In genomic region chr1:84882066-84882532, GRCm38 (mm10) we compare ENCODE assay signal across 24 mouse cellular contexts. TPM values are rescaled to one million over a fixed set of nuclear protein-coding genes. Genes with fewer than 3 reads are reported as not detected.
A peak's percentile ranks its signal among the peaks of the same experiment; 100 is the strongest.
DNase-seq lines count a peak whose midpoint lies in the region; ATAC-seq and TF ChIP-seq lines count a peak whose summit lies in the region.
"Had no signal": no experiment of that assay in that cellular context is flagged by ENCODE, and none has a peak within 500 bp of the region (broad histone marks: within the 10 kb centered on the region; RNA-seq: fewer than 3 reads in every experiment).

No protein-coding gene starts in this region.

- no peak overlapping the region for H3K9ac ChIP-seq in hindbrain, embryonic 11.5 days (ENCODE audit: low read depth, low read length)
- H3K9ac ChIP-seq in hindbrain, embryonic 14.5 days, result no peak overlapping the region
- H3K9ac ChIP-seq in midbrain, embryonic 11.5 days (ENCODE audit: low read length), result no peak overlapping the region
- H3K9ac ChIP-seq: heart, embryonic 12.5 days; liver, embryonic 13.5 days; midbrain, embryonic 15.5 days; neural tube, embryonic 15.5 days had no signal

- H3K9me3 ChIP-seq in hindbrain, embryonic 11.5 days (ENCODE audit: control insufficient read depth, low read length), result no peaks in the 10 kb centered on the region
- no peaks in the 10 kb centered on the region for H3K9me3 ChIP-seq in hindbrain, embryonic 14.5 days (ENCODE audit: control insufficient read depth, low read length)
- H3K9me3 ChIP-seq in midbrain, embryonic 10.5 days (replicated peaks), result no peaks in the 10 kb centered on the region
- H3K9me3 ChIP-seq in midbrain, embryonic 11.5 days (ENCODE audit: control insufficient read depth, low read length), result no peaks in the 10 kb centered on the region
- no peaks in the 10 kb centered on the region for H3K9me3 ChIP-seq in embryonic facial prominence, embryonic 10.5 days
- H3K9me3 ChIP-seq: heart, embryonic 12.5 days; liver, embryonic 13.5 days; midbrain, embryonic 15.5 days; neural tube, embryonic 15.5 days had no signal

- H3K36me3 ChIP-seq in hindbrain, embryonic 11.5 days (ENCODE audit: control insufficient read depth, insufficient read depth, low read length), result no peaks in the 10 kb centered on the region
- no peaks in the 10 kb centered on the region for H3K36me3 ChIP-seq in hindbrain, embryonic 14.5 days (replicated peaks; ENCODE audit: control insufficient read depth, insufficient read depth)
- no peaks in the 10 kb centered on the region for H3K36me3 ChIP-seq in midbrain, embryonic 10.5 days
- no peaks in the 10 kb centered on the region for H3K36me3 ChIP-seq in midbrain, embryonic 11.5 days (ENCODE audit: control insufficient read depth, insufficient read depth, low read length)
- H3K36me3 ChIP-seq in embryonic facial prominence, embryonic 10.5 days (replicated peaks), result no peaks in the 10 kb centered on the region
- H3K36me3 ChIP-seq: forebrain, embryonic 10.5 days; heart, embryonic 12.5 days; liver, embryonic 13.5 days; midbrain, embryonic 15.5 days; neural tube, embryonic 15.5 days had no signal

- no peaks in the 10 kb centered on the region for H3K4me1 ChIP-seq in hindbrain, embryonic 11.5 days (replicated peaks; ENCODE audit: control insufficient read depth, insufficient read depth, low read length)
- H3K4me1 ChIP-seq in hindbrain, embryonic 14.5 days (replicated peaks; ENCODE audit: control insufficient read depth, insufficient read depth, low read length), result no peaks in the 10 kb centered on the region
- H3K4me1 ChIP-seq in midbrain, embryonic 10.5 days, result peaks cover 9% of the 10 kb centered on the region
- H3K4me1 ChIP-seq in midbrain, embryonic 11.5 days (ENCODE audit: control insufficient read depth, insufficient read depth, low read length), result no peaks in the 10 kb centered on the region
- peaks cover 17% of the 10 kb centered on the region for H3K4me1 ChIP-seq in olfactory bulb, adult 2 months (ENCODE audit: control insufficient read depth, insufficient read depth, low read length)
- H3K4me1 ChIP-seq in embryonic facial prominence, embryonic 10.5 days, result peaks cover 11% of the 10 kb centered on the region
- H3K4me1 ChIP-seq: heart, embryonic 12.5 days; liver, embryonic 13.5 days; midbrain, embryonic 15.5 days; neural tube, embryonic 15.5 days had no signal

- DNase-seq in hindbrain, embryonic 11.5 days (ENCODE audit: low spot score), result no peak
- no peak for DNase-seq in hindbrain, embryonic 14.5 days (ENCODE audit: low spot score)
- DNase-seq in midbrain, embryonic 10.5 days (ENCODE audit: low spot score), result no peak
- no peak for DNase-seq in midbrain, embryonic 11.5 days (ENCODE audit: low spot score, missing footprints)
- peak; percentile 79 for DNase-seq in ZHBTc4 (ENCODE audit: low read depth, low spot score)
- no peak for DNase-seq in embryonic facial prominence, embryonic 10.5 days (ENCODE audit: low spot score)
- DNase-seq in layer of hippocampus, adult 9-11 months, result no peak
- DNase-seq: cerebellum, adult 18-20 months; cerebellum, postnatal 36 days; gastrocnemius, postnatal 25 days; heart, postnatal 10 days; liver, embryonic 13.5 days; lung, adult 2 months; lung, postnatal 14 days; thymus, adult 2 months; thymus, postnatal 4 days had no signal

- H3K4me2 ChIP-seq in hindbrain, embryonic 11.5 days (replicated peaks; ENCODE audit: low read depth, low read length), result no peak overlapping the region
- no peak overlapping the region for H3K4me2 ChIP-seq in hindbrain, embryonic 14.5 days (replicated peaks)
- no peak overlapping the region for H3K4me2 ChIP-seq in midbrain, embryonic 11.5 days
- H3K4me2 ChIP-seq: heart, embryonic 12.5 days; liver, embryonic 13.5 days; midbrain, embryonic 15.5 days; neural tube, embryonic 15.5 days had no signal

- H3K27ac ChIP-seq in hindbrain, embryonic 11.5 days (ENCODE audit: low read depth, low read length), result no peak overlapping the region
- H3K27ac ChIP-seq in hindbrain, embryonic 14.5 days, result no peak overlapping the region
- H3K27ac ChIP-seq in midbrain, embryonic 10.5 days (replicated peaks), result 0 out of 2 replicates have a peak overlapping the region, but pooled peaks have one; percentile 46
- no peak overlapping the region for H3K27ac ChIP-seq in midbrain, embryonic 11.5 days (ENCODE audit: low read depth, low read length)
- peak overlapping the region; percentile 93 for H3K27ac ChIP-seq in olfactory bulb, adult 2 months (ENCODE audit: insufficient read depth, low read depth, low read length)
- no peak overlapping the region for H3K27ac ChIP-seq in embryonic facial prominence, embryonic 10.5 days (replicated peaks)
- H3K27ac ChIP-seq: liver, embryonic 13.5 days; midbrain, embryonic 15.5 days; neural tube, embryonic 15.5 days had no signal

- no peaks in the 10 kb centered on the region for H3K27me3 ChIP-seq in hindbrain, embryonic 11.5 days (ENCODE audit: control insufficient read depth, insufficient read depth, low read length)
- no peaks in the 10 kb centered on the region for H3K27me3 ChIP-seq in hindbrain, embryonic 14.5 days (ENCODE audit: control insufficient read depth, insufficient read depth, low read length)
- H3K27me3 ChIP-seq in midbrain, embryonic 10.5 days (ENCODE audit: low read depth, poor library complexity, severe bottlenecking), result no peaks in the 10 kb centered on the region
- H3K27me3 ChIP-seq in midbrain, embryonic 11.5 days (ENCODE audit: control insufficient read depth, insufficient read depth, low read length), result no peaks in the 10 kb centered on the region
- H3K27me3 ChIP-seq in embryonic facial prominence, embryonic 10.5 days (replicated peaks; ENCODE audit: low read depth, poor library complexity, severe bottlenecking), result no peaks in the 10 kb centered on the region
- H3K27me3 ChIP-seq: heart, embryonic 12.5 days; liver, embryonic 13.5 days; midbrain, embryonic 15.5 days; neural tube, embryonic 15.5 days had no signal

- TF ChIP-seq CTCF in olfactory bulb, adult 2 months (IDR thresholded peaks at IDR 0.05; ENCODE audit: insufficient read depth, low read depth, low read length), result no peak

- no peak overlapping the region for H3K4me3 ChIP-seq in hindbrain, embryonic 11.5 days (ENCODE audit: low read depth, low read length)
- no peak overlapping the region for H3K4me3 ChIP-seq in hindbrain, embryonic 14.5 days (replicated peaks; ENCODE audit: low read length)
- no peak overlapping the region for H3K4me3 ChIP-seq in midbrain, embryonic 10.5 days
- no peak overlapping the region for H3K4me3 ChIP-seq in midbrain, embryonic 11.5 days (ENCODE audit: low read depth, low read length)
- H3K4me3 ChIP-seq in olfactory bulb, adult 2 months (ENCODE audit: insufficient read depth, low read depth, low read length), result no peak overlapping the region
- no peak overlapping the region for H3K4me3 ChIP-seq in embryonic facial prominence, embryonic 10.5 days
- H3K4me3 ChIP-seq: forebrain, embryonic 10.5 days; heart, embryonic 12.5 days; liver, embryonic 13.5 days; midbrain, embryonic 15.5 days; neural tube, embryonic 15.5 days had no signal

- peak; percentile 47; the same call in 1 of the 2 replicates for ATAC-seq in hindbrain, embryonic 11.5 days (ENCODE audit: low FRiP score)
- ATAC-seq in hindbrain, embryonic 14.5 days (ENCODE audit: low FRiP score), result no peak
- ATAC-seq in midbrain, embryonic 11.5 days (ENCODE audit: low FRiP score), result no peak
- ATAC-seq: forebrain, embryonic 16.5 days; hindbrain, embryonic 16.5 days; intestine, embryonic 16.5 days; midbrain, embryonic 15.5 days had no signal

- 44% methylated on average over 2 of the region's 2 CpGs for WGBS in hindbrain, embryonic 11.5 days
- WGBS in hindbrain, embryonic 14.5 days, result 42% methylated on average over 2 of the region's 2 CpGs
- WGBS in midbrain, embryonic 10.5 days, result 28% methylated on average over 2 of the region's 2 CpGs
- 33% methylated on average over 2 of the region's 2 CpGs for WGBS in midbrain, embryonic 11.5 days
- 18% methylated on average over 2 of the region's 2 CpGs for WGBS in olfactory bulb, adult 2 months
- WGBS in embryonic facial prominence, embryonic 10.5 days, result 28% methylated on average over 2 of the region's 2 CpGs

- TF ChIP-seq POLR2A in olfactory bulb, adult 2 months (IDR thresholded peaks at IDR 0.05; ENCODE audit: insufficient read depth, low read depth, low read length), result no peak

RNA-seq across cellular contexts. Expression of gene Trip12, which starts 41.8 kb away (rescaled TPM):
- 92.1 and 105 TPM in 2 replicates for polyA plus RNA-seq in hindbrain, embryonic 11.5 days (2014; fragmentation: Nextera tagmentation; extraction: Ambion mirVana)
- polyA plus RNA-seq in hindbrain, embryonic 14.5 days (2014; fragmentation: Nextera tagmentation; extraction: Ambion mirVana), result 55.8 and 56.5 TPM in 2 replicates
- polyA plus RNA-seq in midbrain, embryonic 10.5 days (2016; fragmentation: Nextera tagmentation; extraction: Ambion mirVana), result 70.3 and 86.5 TPM in 2 replicates
- 99.4 and 107 TPM in 2 replicates for polyA plus RNA-seq in midbrain, embryonic 11.5 days (2014; fragmentation: Nextera tagmentation; extraction: Ambion mirVana)
- 151 TPM in 1 of 2 replicates, not detected in the other for polyA plus RNA-seq in olfactory bulb, adult 2 months (2012; ENCODE audit: insufficient read depth, insufficient read length, low replicate concordance, missing spikeins)
- 79.3 and 86.5 TPM in 2 replicates for polyA plus RNA-seq in embryonic facial prominence, embryonic 10.5 days (2016; fragmentation: Nextera tagmentation; extraction: Ambion mirVana)

RNA-seq across cellular contexts. Expression of gene Fbxo36, which starts 42.5 kb away (rescaled TPM):
- 12.0 and 13.0 TPM in 2 replicates for polyA plus RNA-seq in hindbrain, embryonic 11.5 days (2014; fragmentation: Nextera tagmentation; extraction: Ambion mirVana)
- polyA plus RNA-seq in hindbrain, embryonic 14.5 days (2014; fragmentation: Nextera tagmentation; extraction: Ambion mirVana), result 5.7 and 9.5 TPM in 2 replicates
- polyA plus RNA-seq in midbrain, embryonic 10.5 days (2016; fragmentation: Nextera tagmentation; extraction: Ambion mirVana), result 9.8 and 10.9 TPM in 2 replicates
- polyA plus RNA-seq in midbrain, embryonic 11.5 days (2014; fragmentation: Nextera tagmentation; extraction: Ambion mirVana), result 10.7 and 12.3 TPM in 2 replicates
- not detected in 2 replicates for polyA plus RNA-seq in olfactory bulb, adult 2 months (2012; ENCODE audit: insufficient read depth, insufficient read length, low replicate concordance, missing spikeins)
- 9.3 and 9.5 TPM in 2 replicates for polyA plus RNA-seq in embryonic facial prominence, embryonic 10.5 days (2016; fragmentation: Nextera tagmentation; extraction: Ambion mirVana)

RNA-seq across cellular contexts. Expression of gene Slc16a14, which starts 52.8 kb away (rescaled TPM):
- 1.8 and 2.9 TPM in 2 replicates for polyA plus RNA-seq in hindbrain, embryonic 11.5 days (2014; fragmentation: Nextera tagmentation; extraction: Ambion mirVana)
- 12.0 and 12.4 TPM in 2 replicates for polyA plus RNA-seq in hindbrain, embryonic 14.5 days (2014; fragmentation: Nextera tagmentation; extraction: Ambion mirVana)
- polyA plus RNA-seq in midbrain, embryonic 10.5 days (2016; fragmentation: Nextera tagmentation; extraction: Ambion mirVana), result 2.6 and 7.6 TPM in 2 replicates
- polyA plus RNA-seq in midbrain, embryonic 11.5 days (2014; fragmentation: Nextera tagmentation; extraction: Ambion mirVana), result 4.7 and 4.8 TPM in 2 replicates
- not detected in 2 replicates for polyA plus RNA-seq in olfactory bulb, adult 2 months (2012; ENCODE audit: insufficient read depth, insufficient read length, low replicate concordance, missing spikeins)
- 0.20 and 0.50 TPM in 2 replicates for polyA plus RNA-seq in embryonic facial prominence, embryonic 10.5 days (2016; fragmentation: Nextera tagmentation; extraction: Ambion mirVana)

Comparison
In these comparisons a context has a peak if more than half of its experiments do, and no peak if none do; other contexts are left out.
1. H3K27ac ChIP-seq: peak in midbrain, embryonic 10.5 days (single experiment) and olfactory bulb, adult 2 months (single experiment); none in hindbrain, embryonic 11.5 days (single experiment), hindbrain, embryonic 14.5 days (single experiment), midbrain, embryonic 11.5 days (single experiment) and embryonic facial prominence, embryonic 10.5 days (single experiment).